Mouse (Mus musculus) forebrain, embryonic 10.5 days (tissue): Measurements from ENCODE around the gene Sept8. TPM values are rescaled to one million over a fixed set of nuclear protein-coding genes. Genes with fewer than 3 reads are reported as not detected.

Experiments used
- DNase-seq: peaks from one replicate; pipeline ENCODE4 v3.0.0-alpha.2; 2017; ENCODE audit warnings: low spot score; ENCODE audit errors: extremely low spot score
- H3K27ac ChIP-seq: fragments of 300-500 bp; sonication (generic); 2 replicates; pipeline ENCODE4 v1.5.1; 2016; ENCODE audit warnings: mild to moderate bottlenecking
- H3K27me3 ChIP-seq: fragments of 300-500 bp; sonication (generic); 2 replicates; pipeline ENCODE4 v1.6.1; 2016; ENCODE audit warnings: mild to moderate bottlenecking; ENCODE audit not compliant: poor library complexity, severe bottlenecking
- H3K36me3 ChIP-seq: fragments of 300-500 bp; sonication (generic); replicated peaks from 2 replicates; pipeline ENCODE4 v1.6.1; 2016; ENCODE audit warnings: mild to moderate bottlenecking, moderate library complexity
- H3K4me1 ChIP-seq: fragments of 300-500 bp; sonication (generic); 2 replicates; pipeline ENCODE4 v1.6.1; 2016
- H3K4me3 ChIP-seq: fragments of 300-500 bp; sonication (generic); 2 replicates; pipeline ENCODE4 v1.5.1; 2016; ENCODE audit warnings: mild to moderate bottlenecking, moderate library complexity
- H3K9me3 ChIP-seq: fragments of 300-500 bp; sonication (generic); 2 replicates; pipeline ENCODE4 v1.6.1; 2016; ENCODE audit warnings: mild to moderate bottlenecking, moderate library complexity
- WGBS: fragments of 180-500 bp; shearing (Covaris S2); methylation state at CpG from one replicate; pipeline ENCODE4 v1.1.7; 2016; 5-methylcytosine and 5-hydroxymethylcytosine counted together
- polyA plus RNA-seq: library from polyadenylated mRNA; unstranded; fragments of >200 nt; fragmentation: Nextera tagmentation; extraction: Ambion mirVana; gene quantifications from 2 replicates; pipeline ENCODE4 v1.2.1, GENCODE M21; 2016

The Sept8 gene
- polyA plus RNA-seq, 1 experiment from 2014 or later = 22.7 TPM

GRCm38 (mm10) chr11:53503738-53504137, 15.3 kb upstream of the Sept8 start:
- Histone ChIP-seq H3K27me3 (peaks cover 31% of the 10 kb centered on the region), H3K36me3 (no peaks in the 10 kb centered on the region), H3K9me3 (no peaks in the 10 kb centered on the region), H3K4me3 (no peak overlapping the region), H3K4me1 (peaks cover 37% of the 10 kb centered on the region), H3K27ac (no peak overlapping the region)
- WGBS = 89% methylated on average over 5 of the region's 5 CpGs
- no peak for DNase-seq

- Histone ChIP-seq H3K27ac (no peak overlapping the region), H3K9me3 (no peaks in the 10 kb centered on the region), H3K27me3 (peaks cover 25% of the 10 kb centered on the region), H3K4me1 (peaks cover 37% of the 10 kb centered on the region), H3K4me3 (no peak overlapping the region), H3K36me3 (no peaks in the 10 kb centered on the region)
- WGBS = 92% methylated on average over 8 of the region's 8 CpGs
- DNase-seq = no peak
These were observed 14.7 kb upstream of the Sept8 start for GRCm38 (mm10) chr11:53504376-53504775.

- peaks cover 17% of the 10 kb centered on the region for H3K27me3 ChIP-seq
- WGBS = 71% methylated on average over 5 of the region's 5 CpGs
- H3K36me3 ChIP-seq = no peaks in the 10 kb centered on the region
- no peak overlapping the region for H3K4me3 ChIP-seq
- no peaks in the 10 kb centered on the region for H3K9me3 ChIP-seq
- no peak for DNase-seq
- H3K4me1 ChIP-seq = peaks cover 33% of the 10 kb centered on the region
- H3K27ac ChIP-seq = no peak overlapping the region
These were observed 13.9 kb upstream of the Sept8 start for GRCm38 (mm10) chr11:53505026-53505663.

GRCm38 (mm10) chr11:53507098-53507805, 11.8 kb upstream of the Sept8 start:
- WGBS = 91% methylated on average over 9 of the region's 9 CpGs
- Histone ChIP-seq H3K4me1 (peaks cover 25% of the 10 kb centered on the region), H3K36me3 (no peaks in the 10 kb centered on the region), H3K27ac (no peak overlapping the region), H3K9me3 (no peaks in the 10 kb centered on the region), H3K4me3 (no peak overlapping the region), H3K27me3 (0 out of 2 replicates have a peak, but pooled peaks cover 6% of the 10 kb centered on the region)
- no peak for DNase-seq

GRCm38 (mm10) chr11:53508152-53508551, 10.9 kb upstream of the Sept8 start:
- Histone ChIP-seq H3K27me3 (0 out of 2 replicates have a peak, but pooled peaks cover 6% of the 10 kb centered on the region), H3K4me1 (peaks cover 25% of the 10 kb centered on the region), H3K9me3 (no peaks in the 10 kb centered on the region), H3K36me3 (no peaks in the 10 kb centered on the region), H3K27ac (no peak overlapping the region), H3K4me3 (no peak overlapping the region)
- no peak for DNase-seq
- 88% methylated on average over 7 of the region's 7 CpGs for WGBS

GRCm38 (mm10) chr11:53508591-53508990, 10.5 kb upstream of the Sept8 start:
- Histone ChIP-seq H3K4me3 (no peak overlapping the region), H3K27ac (no peak overlapping the region), H3K9me3 (no peaks in the 10 kb centered on the region), H3K27me3 (0 out of 2 replicates have a peak, but pooled peaks cover 6% of the 10 kb centered on the region), H3K4me1 (peaks cover 25% of the 10 kb centered on the region), H3K36me3 (no peaks in the 10 kb centered on the region)
- WGBS = 60% methylated on average over 3 of the region's 3 CpGs
- DNase-seq = no peak

- H3K4me1 ChIP-seq = peaks cover 11% of the 10 kb centered on the region
- DNase-seq = no peak
- H3K36me3 ChIP-seq = no peaks in the 10 kb centered on the region
- H3K9me3 ChIP-seq = no peaks in the 10 kb centered on the region
- no peak overlapping the region for H3K27ac ChIP-seq
- H3K27me3 ChIP-seq = 0 out of 2 replicates have a peak, but pooled peaks cover 6% of the 10 kb centered on the region
- WGBS = 79% methylated on average over 5 of the region's 5 CpGs
- no peak overlapping the region for H3K4me3 ChIP-seq
These were observed 8.7 kb upstream of the Sept8 start for GRCm38 (mm10) chr11:53510351-53510750.

GRCm38 (mm10) chr11:53516775-53517627, 2.1 kb upstream of the Sept8 start:
- H3K9me3 ChIP-seq = no peaks in the 10 kb centered on the region
- H3K36me3 ChIP-seq = no peaks in the 10 kb centered on the region
- H3K4me1 ChIP-seq = peaks cover 41% of the 10 kb centered on the region
- H3K4me3 ChIP-seq = no peak overlapping the region
- H3K27me3 ChIP-seq = peaks cover 26% of the 10 kb centered on the region
- 77% methylated on average over 8 of the region's 8 CpGs for WGBS
- no peak for DNase-seq
- no peak overlapping the region for H3K27ac ChIP-seq

GRCm38 (mm10) chr11:53518759-53519158, 298 bp upstream of the Sept8 start:
- Histone ChIP-seq H3K9me3 (no peaks in the 10 kb centered on the region), H3K27ac (no peak overlapping the region), H3K27me3 (peaks cover 23% of the 10 kb centered on the region), H3K4me3 (peak overlapping the region; percentile 94; the same call in 1 of the 2 replicates), H3K4me1 (peaks cover 53% of the 10 kb centered on the region), H3K36me3 (no peaks in the 10 kb centered on the region)
- 57% methylated on average over 5 of the region's 5 CpGs for WGBS
- no peak for DNase-seq

GRCm38 (mm10) chr11:53520122-53520978, 1.3 kb downstream of the Sept8 start:
- WGBS = 3% methylated on average over 24 of the region's 24 CpGs
- Histone ChIP-seq H3K4me3 (peak overlapping the region; percentile 94), H3K27ac (peak overlapping the region; percentile 93), H3K36me3 (no peaks in the 10 kb centered on the region), H3K4me1 (peaks cover 69% of the 10 kb centered on the region), H3K27me3 (peaks cover 23% of the 10 kb centered on the region), H3K9me3 (no peaks in the 10 kb centered on the region)
- DNase-seq = peak; percentile 51

GRCm38 (mm10) chr11:53521120-53521820, 2.2 kb downstream of the Sept8 start:
- H3K4me1 ChIP-seq = peaks cover 78% of the 10 kb centered on the region
- H3K9me3 ChIP-seq = no peaks in the 10 kb centered on the region
- H3K4me3 ChIP-seq = peak overlapping the region; percentile 94
- 0 out of 2 replicates have a peak overlapping the region, but pooled peaks have one; percentile 2 for H3K27ac ChIP-seq
- no peaks in the 10 kb centered on the region for H3K36me3 ChIP-seq
- 65% methylated on average over 16 of the region's 16 CpGs for WGBS
- DNase-seq = no peak
- peaks cover 23% of the 10 kb centered on the region for H3K27me3 ChIP-seq
